In the genomic region with DNA sequence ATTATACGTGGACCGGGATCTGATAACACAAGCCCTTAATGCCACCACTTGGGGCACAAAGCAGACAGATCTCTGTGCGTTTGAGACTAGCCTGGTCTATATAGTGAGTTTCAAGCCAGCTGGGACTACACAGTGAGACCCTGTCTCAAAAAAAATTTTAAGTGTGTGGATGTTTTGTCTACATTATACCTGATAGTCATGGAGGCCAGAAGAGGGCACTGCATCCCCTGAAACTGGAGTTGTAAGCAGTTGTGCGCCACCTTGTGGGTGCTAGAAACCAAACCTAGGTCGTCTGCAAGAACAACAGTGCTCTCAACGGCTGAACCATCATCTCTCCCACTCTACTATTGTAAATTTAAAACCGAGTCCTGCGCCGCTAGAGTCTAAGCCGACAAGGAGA, we compare ENCODE assay signal across 8 mouse cellular contexts. TPM values are rescaled to one million over a fixed set of nuclear protein-coding genes. Genes with fewer than 3 reads are reported as not detected.
DNase-seq lines count a peak whose midpoint lies in the region; ATAC-seq lines count a peak whose summit lies in the region.

No protein-coding gene starts in this region.

- ATAC-seq in frontal cortex, adult (ENCODE audit: low TSS enrichment): 0 out of 2 replicates have a peak, but pooled peaks have one; percentile 25
- ATAC-seq in megakaryocyte-erythroid progenitor cell, adult 5-6 weeks (replicated peaks; ENCODE audit: low FRiP score, low TSS enrichment, poor library complexity, severe bottlenecking): peak; percentile 52

- intact Hi-C loops in left cerebral cortex, postnatal 25 days (cut with DNase I): loop anchor here (10.0 kb wide), 1 partner anchor 414 kb away; no protein-coding TSS in a partner anchor

- DNase-seq in gastrocnemius, adult 18-20 months (ENCODE audit: low spot score): peak; percentile 44
- DNase-seq in gastrocnemius, adult 8-10 months (ENCODE audit: low spot score in 2 of 2): no peak
- peak; percentile 88 to 91 for DNase-seq in cerebellum, postnatal 14 days
- DNase-seq in hindlimb bud, embryonic 11.5 days (ENCODE audit: extremely low spot score, low read depth, low spot score): peak; percentile 81
- DNase-seq in left cerebral cortex, postnatal 25 days (ENCODE audit: low spot score in 2 of 2): peak; percentile 66 to 76
- DNase-seq in right cerebral cortex, postnatal 25 days: peak; percentile 48

RNA-seq across cellular contexts. Expression of a gene that starts 0.6 kb away (rescaled TPM):
- 1 to 10 TPM; 2.4 to 2.6 TPM for total RNA-seq in gastrocnemius, adult 18-20 months (2021)
- total RNA-seq in gastrocnemius, adult 8-10 months (2022): 1 to 10 TPM; 2.1 to 3.9 (median 2.4) TPM
- 10 to 100 TPM; 10.5 to 10.9 TPM for total RNA-seq in left cerebral cortex, postnatal 25 days (2021)
- total RNA-seq in megakaryocyte-erythroid progenitor cell, adult 5-6 weeks (2014; fragmentation: Nextera tagmentation): 15.8 and 30.3 TPM in 2 replicates
- total RNA-seq in megakaryocyte-erythroid progenitor cell, adult 5-6 weeks (2017): 10.6 and 11.1 TPM in 2 replicates

RNA-seq across cellular contexts. Expression of a gene that starts 9.3 kb away (rescaled TPM):
- total RNA-seq in gastrocnemius, adult 18-20 months (2021): 10 to 100 TPM; 35.6 to 37.1 TPM
- 10 to 100 TPM; 28.3 to 64.8 (median 51.1) TPM for total RNA-seq in gastrocnemius, adult 8-10 months (2022)
- total RNA-seq in left cerebral cortex, postnatal 25 days (2021): 10 to 100 TPM; 94.6 to 96.2 TPM
- total RNA-seq in megakaryocyte-erythroid progenitor cell, adult 5-6 weeks (2014; fragmentation: Nextera tagmentation): 1.7 and 5.8 TPM in 2 replicates
- total RNA-seq in megakaryocyte-erythroid progenitor cell, adult 5-6 weeks (2017): 0.52 and 0.99 TPM in 2 replicates

Comparison
In these comparisons a context has a peak if more than half of its experiments do, and no peak if none do; other contexts are left out.
1. DNase-seq: peak in gastrocnemius, adult 18-20 months (single experiment), cerebellum, postnatal 14 days (2 of 2), hindlimb bud, embryonic 11.5 days (single experiment), left cerebral cortex, postnatal 25 days (2 of 2) and right cerebral cortex, postnatal 25 days (single experiment); none in gastrocnemius, adult 8-10 months (0 of 2).
2. RNA of a gene that starts 9.3 kb away (total RNA-seq): 94.6 to 96.2 TPM in left cerebral cortex, postnatal 25 days, 28.3 to 64.8 TPM in gastrocnemius, adult 8-10 months and 35.6 to 37.1 TPM in gastrocnemius, adult 18-20 months; 0.52 to 5.8 TPM in megakaryocyte-erythroid progenitor cell, adult 5-6 weeks; every median in the first group is over 4 times any median in the second.